Mouse (Mus musculus): ENCODE results near the gene Fras1.

The Fras1 gene

DNA sequence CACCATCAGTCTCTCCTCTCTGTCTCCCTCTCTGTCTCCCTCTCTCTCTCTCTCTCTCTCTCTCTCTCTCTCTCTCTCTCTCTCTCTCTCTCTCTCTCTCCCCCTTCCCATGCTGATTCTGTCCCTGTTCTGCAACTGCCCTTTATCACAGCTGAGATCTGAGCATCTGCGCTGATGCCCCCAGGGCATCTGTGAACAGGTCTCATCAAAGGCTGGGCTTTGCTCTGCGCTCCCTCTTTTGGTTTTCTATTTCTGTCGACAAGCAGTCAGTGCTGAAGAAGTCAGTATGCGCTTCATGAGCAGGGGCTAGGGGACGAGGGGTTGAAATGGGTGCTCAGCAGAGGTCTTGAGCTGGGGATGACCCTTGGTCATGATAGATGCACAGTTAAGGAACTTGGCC, 206.2 kb downstream of the Fras1 start:
- no peak for DNase-seq (ENCODE audit: low spot score in 2 of 2)

DNA sequence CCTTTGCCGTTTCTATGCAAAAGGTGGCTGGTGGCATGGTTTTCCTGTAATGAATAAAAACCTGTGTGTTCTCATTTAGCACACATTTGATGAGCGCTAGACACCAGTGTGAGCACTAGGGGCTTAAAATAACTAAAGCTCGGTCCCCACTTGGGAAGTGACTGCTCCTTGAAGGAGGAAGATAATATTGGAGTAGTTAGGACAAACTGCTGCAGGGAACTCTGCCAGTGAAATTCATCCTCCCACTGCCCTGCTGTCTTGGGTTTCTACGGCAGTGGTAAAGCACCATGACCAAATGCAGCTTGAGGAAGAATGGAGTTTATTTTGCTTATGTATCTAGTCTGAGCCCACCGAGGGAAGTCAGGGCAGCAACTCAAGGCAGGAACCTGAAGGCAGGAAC, 211.0 kb downstream of the Fras1 start:
- DNase-seq (ENCODE audit: low spot score in 2 of 2): no peak

DNA sequence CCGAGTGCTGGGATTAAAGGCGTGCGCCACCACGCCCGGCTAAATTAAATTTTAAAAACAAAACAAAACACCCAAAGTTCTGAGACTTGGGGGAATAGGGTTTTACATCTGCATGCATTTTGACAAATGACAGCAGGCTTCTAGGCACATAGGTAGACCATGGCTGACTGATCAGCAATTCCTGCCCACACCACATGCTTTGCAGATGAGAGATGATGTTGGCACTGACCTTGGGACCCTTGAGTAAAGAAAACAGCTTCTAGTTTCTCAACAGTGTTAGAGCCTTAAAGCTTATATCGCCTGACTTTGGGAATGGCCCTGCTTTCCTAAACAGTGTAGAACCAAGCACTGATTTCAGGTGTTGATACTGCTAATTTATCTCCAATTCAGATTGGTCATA, 216.9 kb downstream of the Fras1 start:
- no peak for DNase-seq (ENCODE audit: low spot score in 2 of 2)

DNA sequence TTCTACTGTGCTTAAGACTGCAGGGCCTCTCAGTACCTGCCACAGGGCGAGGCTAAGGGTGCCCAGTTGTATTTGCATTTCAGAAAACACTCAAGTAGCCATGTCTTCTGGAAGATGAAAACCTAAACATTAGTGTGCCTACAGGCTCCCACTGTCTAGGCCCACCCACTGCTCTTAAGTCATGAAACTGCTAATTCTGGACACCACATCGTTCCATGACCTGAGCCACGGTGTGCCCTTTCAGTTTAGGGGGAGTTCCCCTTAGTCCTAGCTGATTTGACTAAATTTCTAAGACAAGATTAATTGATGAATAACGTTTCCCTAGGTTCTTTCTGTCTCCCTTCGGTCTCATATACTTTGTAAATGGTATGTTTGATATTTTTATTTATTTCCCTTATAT, 222.0 kb downstream of the Fras1 start:
- no peak for DNase-seq (ENCODE audit: low spot score in 2 of 2)

DNA sequence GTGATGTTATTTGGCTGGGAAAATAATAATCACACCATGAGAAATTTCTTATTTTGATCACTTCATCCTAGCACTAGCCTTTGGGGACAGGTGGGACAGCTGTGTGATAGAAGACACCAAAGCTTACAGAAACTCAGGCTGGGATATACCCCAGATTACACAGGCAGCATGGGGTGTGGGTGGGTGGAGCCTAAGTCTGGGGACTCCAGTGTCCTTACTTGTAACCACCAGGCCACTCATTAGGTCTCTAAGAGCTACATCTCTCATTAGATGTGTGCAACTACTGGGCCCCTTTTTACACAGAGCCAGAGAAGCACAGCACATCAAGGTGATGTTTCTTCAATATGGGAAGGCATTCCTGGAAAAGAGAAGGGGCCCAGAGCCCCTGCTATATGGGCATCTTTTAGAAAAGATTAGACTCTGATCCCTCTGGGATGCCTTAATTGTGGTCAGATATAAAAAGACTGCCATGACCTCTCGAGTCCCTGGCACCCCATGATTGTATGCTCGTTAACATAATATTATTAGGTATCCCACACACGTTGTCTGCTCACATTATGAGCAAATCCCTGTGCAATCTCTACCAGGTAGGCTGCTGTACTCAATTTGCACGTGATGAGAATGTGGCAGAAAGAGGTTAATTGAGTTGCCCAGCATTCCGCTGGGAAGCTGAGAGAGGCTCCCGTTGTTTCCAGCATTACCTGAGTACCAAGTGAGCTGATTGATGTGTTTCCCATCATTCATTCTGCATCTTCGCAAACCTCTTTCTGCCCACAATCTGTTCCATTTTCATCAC, 230.4 kb downstream of the Fras1 start:
- DNase-seq (ENCODE audit: low spot score in 2 of 2): no peak

DNA sequence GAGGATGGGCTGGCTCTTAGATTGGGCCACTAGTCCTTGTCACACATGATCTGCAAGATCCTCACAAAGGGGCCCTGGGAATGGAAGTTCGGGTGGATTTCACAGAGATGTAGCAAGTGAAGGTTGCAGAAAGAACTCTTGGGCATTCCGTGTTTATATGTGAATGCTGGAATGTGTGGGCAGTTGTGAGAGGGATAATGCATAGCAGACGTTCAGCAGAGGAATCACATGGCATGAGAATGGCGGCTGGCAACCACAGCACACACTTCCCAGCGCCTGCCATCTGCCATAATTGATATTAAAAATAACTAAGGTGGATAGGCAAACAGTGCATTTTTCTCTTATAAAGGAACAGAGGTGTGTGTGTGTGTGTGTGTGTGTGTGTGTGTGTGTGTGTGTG, 234.3 kb downstream of the Fras1 start:
- no peak for DNase-seq (ENCODE audit: low spot score in 2 of 2)

DNA sequence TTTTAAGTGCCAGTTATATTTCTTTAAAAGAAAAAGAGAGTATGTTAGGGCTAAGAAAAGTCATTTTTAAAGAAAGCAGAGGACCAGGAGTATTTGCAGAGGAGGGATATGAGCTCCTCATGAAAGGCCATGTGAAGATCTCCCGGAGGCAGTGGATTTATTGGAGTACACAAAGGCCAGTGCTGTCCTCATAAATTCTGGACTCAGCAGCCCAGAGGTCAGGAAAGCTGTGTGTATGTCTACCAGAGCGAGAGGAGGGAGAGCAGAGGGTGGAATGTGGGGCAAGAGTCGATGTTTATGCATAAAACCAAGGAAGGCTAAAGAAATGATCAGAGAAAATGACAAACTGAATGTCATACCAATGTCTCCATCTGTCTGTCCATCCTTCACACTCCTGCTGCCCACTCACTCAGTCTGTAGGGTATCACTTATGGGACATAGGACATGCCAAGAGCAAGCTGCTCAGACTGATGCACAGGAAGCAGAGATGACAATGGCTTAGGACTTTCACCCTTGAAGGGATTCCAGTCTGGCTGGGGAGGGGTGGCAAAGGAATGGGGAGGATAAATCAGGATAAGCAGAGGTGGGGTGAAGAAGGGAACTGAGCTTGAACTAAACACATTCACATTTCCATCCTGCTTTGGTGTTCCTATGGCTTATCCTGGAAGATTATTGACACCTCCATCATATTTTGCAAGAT, 235.0 kb downstream of the Fras1 start:
- DNase-seq (ENCODE audit: low spot score in 2 of 2): no peak

DNA sequence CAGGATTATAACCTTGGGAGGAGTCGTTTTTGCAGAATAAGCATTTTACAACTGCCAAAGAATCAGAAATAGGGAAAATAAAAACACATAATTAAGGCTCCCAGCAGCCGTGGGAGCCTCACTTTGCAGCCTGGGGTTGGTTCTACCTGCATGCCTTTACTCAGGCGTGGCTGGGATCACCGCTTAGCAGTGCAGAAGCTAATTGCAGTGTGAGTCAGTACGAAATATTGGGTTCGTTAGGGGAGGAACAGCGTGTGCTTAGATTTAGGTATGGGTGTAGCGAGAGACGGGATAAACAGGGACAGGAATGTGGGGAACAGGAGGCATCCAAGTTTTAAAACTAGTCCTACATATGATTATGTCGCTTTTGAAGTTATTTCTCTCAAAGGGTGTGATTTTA, 238.3 kb downstream of the Fras1 start:
- no peak for DNase-seq (ENCODE audit: low spot score in 2 of 2)

DNA sequence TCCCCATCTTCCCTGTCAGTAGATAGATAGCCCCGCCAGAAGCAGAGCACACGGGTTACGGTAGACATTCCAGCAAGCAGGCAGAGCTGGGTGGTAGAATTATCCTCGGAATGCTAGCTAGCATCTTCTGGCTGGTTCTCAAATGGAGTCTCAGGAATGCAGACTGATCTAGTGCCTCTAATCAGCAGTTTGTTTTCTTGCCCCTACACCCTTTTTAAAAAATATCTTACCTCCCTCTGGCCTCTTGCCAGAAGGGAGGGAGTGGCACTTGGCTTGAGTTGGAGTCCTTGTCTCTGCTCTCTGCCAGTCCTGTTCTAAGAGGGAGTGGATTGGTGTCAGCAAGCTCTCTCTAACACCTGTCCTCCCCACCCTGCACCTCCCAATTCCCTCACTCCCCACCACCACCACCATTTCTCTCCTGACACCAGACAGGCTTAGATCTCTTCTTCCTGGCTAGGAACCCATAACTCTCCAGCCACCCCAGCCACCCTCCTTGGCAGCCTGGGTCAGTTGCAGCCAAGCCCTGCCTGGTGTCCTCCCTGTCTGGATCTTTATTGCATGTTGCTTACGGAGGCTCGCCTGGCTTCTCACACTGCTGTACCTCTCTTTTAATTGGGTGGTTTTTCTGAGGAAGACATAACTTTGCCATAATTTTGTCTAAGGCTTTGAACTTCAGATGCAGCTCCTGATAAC, 243.3 kb downstream of the Fras1 start:
- DNase-seq (ENCODE audit: low spot score in 2 of 2): no peak

DNA sequence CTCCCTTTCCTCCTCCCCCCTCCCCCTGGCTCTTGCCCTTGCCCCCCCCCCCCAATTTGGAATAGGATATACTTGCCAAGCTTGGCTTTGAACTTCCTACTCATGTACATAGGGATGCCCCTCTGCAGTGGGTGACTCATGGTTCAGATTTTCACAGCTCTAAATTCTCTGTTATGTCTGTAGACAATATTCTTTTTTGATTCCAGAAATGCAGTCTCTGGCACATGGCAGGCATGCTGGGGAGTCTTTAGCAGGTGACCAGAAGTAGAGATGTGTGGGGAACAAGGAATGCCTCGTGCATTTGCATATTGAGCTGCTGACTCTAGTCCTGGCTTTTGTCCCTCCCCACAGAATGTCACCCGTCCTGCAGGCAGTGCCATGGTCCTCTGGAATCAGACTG, 244.3 kb downstream of the Fras1 start:
- DNase-seq (ENCODE audit: low spot score in 2 of 2): no peak

DNA sequence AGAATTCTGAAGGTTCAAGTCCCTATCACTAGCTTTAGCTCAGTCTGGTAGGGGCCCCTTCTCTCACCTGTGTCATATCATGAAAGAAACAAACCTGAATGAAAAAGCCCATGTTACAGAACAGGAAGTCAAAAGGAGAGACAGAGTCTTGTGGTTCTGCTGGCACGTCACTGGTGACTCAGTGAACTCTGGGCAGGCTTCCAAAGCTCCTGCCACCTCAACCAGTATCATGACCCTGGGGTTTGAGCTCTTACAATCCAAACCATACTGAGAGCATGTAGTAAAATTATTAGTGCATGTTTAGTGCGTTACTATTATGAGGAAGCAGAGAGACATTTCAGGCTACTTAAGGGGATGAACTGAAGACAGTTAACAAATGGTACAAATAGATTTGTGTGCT, 246.5 kb downstream of the Fras1 start:
- DNase-seq (ENCODE audit: low spot score in 2 of 2): no peak

DNA sequence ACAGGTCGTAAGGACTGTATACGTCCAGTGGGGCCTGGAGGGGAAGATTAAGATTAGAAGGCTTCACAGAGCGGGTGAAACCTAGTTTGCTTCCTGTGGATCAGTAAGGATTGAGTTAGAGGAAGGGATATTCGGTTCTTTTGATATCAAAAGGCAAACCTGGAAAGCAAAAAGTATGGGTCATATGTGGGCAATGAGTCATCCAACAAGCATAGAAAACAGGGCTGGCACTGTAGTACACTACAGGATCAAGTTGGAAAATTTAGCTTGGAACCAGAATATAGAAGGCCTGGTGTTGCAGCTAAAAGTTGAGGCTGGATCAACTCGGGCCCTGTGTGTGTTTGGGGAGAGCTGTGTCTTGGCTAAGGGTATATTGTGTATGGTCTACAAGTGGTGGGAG, 246.9 kb downstream of the Fras1 start:
- DNase-seq (ENCODE audit: low spot score in 2 of 2): no peak

DNA sequence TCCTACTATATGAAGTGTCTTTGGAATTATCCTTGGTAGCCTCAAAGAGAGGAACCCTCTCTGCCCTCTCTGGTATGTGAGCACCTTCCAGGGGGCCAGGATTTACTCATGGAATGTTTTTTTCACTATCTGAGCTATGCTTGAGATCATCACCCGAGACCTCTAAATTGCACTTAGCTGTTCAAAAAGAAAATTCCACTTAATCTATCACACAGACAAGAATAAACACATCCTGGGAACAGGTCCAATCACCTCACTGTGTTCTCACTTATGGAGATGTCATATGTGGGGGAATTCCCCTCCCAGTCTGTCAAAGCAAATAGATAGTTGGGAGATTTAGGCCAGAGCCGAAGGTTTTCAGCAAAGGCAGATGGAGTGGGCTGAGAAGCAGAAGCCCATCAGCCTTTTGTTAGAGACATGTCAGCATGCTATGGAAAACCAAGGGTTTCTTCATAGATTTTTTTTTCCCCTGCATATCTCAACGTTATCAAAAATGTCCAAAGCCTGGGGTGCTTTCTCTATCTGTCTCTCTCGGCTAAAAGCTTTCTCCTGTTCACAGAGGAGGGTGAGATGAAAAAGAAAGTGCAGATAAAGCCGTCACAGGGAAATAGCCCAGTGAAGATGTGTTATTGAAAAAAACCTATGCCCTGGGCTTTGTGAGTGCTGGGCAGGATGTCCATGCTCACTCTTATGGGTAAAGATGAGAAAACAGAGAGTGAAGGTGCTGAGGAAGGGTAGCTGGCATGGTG, 249.0 kb downstream of the Fras1 start:
- no peak for DNase-seq (ENCODE audit: low spot score in 2 of 2)

DNA sequence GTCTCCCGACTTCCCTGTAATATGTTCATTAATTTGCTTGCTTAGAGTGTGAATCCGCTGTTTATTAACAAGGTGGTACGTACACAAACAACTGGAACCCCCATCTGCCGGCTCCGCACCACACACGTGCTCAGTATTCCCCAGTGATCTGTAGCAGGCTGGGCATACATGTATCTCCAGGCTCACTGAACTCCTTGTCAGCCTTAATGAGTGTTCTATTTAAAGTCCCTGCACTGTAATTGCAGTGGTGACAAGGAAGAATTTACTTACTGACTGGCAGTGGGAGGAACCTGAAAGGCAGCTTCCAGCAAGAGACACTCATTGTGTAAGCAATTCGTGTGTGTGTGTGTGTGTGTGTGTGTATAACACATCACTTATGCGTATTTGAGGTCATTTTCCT, 256.1 kb downstream of the Fras1 start:
- DNase-seq (ENCODE audit: low spot score in 2 of 2): no peak

DNA sequence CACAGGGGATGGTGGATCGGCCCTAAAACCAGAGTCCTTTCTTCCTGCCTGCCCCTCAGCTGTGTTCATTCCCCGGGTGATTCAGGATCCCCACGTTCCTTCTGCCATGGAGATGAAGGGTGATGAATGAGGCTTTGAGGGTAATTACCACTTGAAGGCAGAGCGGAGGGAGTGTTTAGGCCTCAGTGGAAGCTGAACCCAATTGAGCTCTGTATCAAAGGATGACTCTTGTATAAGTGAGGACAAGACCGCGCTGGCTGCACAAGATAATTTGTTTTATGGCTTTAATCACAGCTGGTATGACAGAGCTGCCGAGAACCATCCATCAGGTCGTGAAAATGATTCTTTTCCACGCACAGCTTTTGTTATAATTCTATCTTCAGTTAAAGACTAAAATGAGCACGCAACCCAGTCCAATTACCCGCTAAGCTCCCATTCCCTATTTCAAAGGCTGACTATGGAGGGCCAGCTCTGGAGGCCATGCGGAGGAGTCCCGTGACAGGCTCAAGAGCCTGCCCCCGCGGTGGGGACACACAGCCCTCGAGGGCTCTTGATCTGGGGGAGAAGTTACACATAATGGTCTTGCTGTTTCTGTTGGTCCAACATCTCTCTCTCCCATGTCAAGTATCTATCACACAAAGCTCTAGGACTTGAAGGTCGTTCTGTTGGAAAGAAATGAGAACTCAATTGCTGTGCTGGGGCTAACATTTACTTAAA, 261.5 kb downstream of the Fras1 start:
- DNase-seq (ENCODE audit: low spot score in 2 of 2): no peak

DNA sequence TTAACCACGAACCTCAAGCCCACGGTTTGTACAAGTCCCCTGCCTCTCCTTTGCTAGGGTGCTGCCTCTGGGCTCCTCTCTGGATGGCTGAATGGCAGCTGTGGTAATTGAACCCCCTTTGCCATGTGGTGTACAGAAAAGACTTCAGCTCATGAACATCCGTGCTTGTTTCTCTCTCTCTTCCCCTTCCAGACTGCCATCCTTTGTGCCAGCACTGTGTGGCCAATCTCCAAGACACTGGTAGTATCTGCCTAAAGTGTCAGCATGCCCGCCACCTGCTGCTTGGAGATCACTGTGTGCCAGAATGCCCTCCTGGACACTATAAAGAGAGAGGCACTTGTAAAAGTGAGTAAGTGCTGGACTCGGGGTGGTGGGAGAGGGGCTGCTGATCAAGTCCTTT, 262.1 kb downstream of the Fras1 start:
- DNase-seq (ENCODE audit: low spot score in 2 of 2): no peak

DNA sequence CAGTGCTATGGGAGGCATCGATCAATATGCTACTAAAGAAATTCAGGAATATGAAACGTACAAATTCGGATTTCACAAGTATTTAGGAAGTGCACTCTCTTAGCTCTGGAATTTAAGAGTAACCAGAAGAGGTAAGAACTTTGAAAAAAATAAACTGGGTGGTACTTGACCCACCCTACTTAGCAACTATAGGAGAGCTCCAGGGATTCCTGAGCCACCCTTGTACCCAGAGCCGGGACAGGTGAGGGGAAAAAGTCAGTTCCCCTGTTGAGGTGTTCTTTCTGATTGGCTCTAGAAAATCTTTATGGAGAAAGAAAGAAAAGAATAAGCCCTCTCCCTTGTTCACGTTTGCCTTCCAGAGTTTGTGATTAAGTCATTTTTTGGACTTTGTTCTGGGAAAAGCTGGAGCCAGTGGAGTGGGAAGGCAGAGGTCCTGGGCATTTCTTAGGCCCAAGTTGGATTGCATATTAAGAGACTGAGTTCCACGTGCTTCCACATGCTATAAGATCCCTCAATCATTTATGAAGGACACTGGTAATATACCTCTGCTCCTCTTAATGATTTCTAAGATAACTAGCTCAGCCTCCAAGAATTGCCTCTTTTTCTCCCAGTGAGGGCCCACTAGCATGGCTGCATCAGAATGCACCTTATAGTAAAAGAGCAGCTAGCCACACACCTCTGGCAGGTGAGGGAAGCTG, 265.6 kb downstream of the Fras1 start:
- no peak for DNase-seq (ENCODE audit: low spot score in 2 of 2)

DNA sequence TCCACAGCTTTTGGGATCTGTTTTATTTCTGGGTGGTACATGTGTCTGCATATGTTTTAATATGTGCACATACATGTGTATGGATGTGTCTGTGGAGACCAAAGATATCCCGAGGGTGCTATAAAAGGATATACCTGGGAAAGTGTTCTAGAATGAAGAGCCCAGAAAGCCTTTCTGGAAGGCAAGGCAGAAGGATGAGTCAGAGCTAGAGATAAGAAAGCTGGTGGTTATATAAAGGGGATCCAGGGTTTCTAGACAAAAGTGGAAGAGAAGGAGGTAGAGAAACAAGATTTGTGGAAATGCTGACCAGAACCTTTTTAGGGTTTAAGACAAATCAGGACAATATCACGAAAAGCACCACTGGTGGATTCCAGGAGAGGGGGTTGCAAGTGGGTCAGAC, 267.5 kb downstream of the Fras1 start:
- no peak for DNase-seq (ENCODE audit: low spot score in 2 of 2)

DNA sequence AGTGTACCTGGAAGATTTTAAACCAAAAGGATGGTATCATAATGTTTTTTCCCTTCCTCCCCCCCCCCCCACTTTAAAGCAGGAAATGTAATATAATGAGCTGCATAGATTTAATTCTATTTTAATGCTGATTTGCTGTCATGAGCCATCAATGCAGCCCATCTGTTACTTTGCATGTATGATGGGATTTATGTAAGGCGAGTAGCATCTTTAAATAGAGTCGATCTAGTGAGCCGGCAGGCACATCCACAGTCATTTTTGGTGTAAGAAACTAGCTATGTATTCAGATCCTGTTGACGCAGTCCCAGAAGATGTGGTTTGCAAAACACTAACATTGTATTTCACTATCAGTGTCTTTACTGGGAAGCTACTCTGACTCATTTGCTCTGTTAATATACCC, 301.9 kb downstream of the Fras1 start:
- no peak for DNase-seq (ENCODE audit: low spot score in 2 of 2)

DNA sequence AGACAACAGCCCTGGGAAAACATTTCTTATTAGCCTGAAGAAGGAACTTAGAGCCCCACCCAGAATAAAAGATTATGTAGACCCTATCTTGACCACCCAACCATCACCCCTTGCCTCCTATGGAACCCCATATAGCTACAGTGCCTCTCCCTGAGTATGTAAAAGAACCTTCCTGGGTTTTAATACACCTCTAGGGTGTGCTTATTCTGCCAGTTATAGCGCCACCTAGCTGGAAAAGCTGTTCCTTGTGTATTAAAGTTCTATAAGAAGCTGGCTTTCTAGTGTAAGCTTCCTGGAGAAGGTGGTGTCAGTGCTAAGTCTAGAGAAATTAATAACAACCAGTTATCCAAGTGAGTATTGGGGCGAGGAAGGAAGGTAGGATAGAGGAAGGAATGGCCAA, 303.7 kb downstream of the Fras1 start:
- DNase-seq (ENCODE audit: low spot score in 2 of 2): no peak

DNA sequence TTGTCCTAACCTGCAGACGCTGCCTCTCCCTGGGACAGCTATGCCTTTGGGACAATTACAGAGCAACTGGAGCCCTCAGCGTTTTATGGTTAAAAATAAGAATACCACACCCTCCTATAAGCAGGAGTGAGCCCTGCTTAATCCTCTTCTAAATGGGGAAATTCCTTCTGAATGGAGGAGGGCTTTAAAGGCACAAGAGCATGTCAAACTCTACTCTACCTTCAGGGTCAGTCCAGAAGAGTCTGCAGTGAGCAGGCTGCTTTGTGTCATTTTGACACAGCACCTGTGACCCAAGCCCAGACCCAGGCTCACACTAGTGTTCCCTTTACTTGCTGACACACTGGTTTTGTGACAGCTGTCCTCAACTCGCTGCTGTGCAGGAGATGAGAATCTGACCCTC, 307.3 kb downstream of the Fras1 start:
- DNase-seq (ENCODE audit: low spot score in 2 of 2): no peak

Data from spleen, postnatal 14 days (tissue).